Mouse (Mus musculus): ENCODE results near the gene Pllp. TPM values are rescaled to one million over a fixed set of nuclear protein-coding genes. Genes with fewer than 3 reads are reported as not detected.

Gene Pllp
- polyA plus RNA-seq, 1 experiment from 2014 or later, result 164 TPM

GRCm38 (mm10) chr8:94685953-94686352, 10.1 kb downstream of the Pllp start:
- H3K27me3 ChIP-seq (ENCODE audit: control insufficient read depth, insufficient read depth, low read length), result no peaks in the 10 kb centered on the region
- no peak overlapping the region for H3K9ac ChIP-seq (ENCODE audit: low read length)
- 0 out of 2 replicates have a peak, but pooled peaks cover 5% of the 10 kb centered on the region for H3K4me1 ChIP-seq (replicated peaks; ENCODE audit: control insufficient read depth, insufficient read depth)
- no peaks in the 10 kb centered on the region for H3K9me3 ChIP-seq (ENCODE audit: control insufficient read depth, low read length)
- WGBS, result 50% methylated on average over 9 of the region's 9 CpGs
- TF ChIP-seq CTCF (IDR thresholded peaks at IDR 0.05; ENCODE audit: low read depth), result no peak
- no peak for TF ChIP-seq EP300 (optimal IDR thresholded peaks at IDR 0.05)
- no peaks in the 10 kb centered on the region for H3K36me3 ChIP-seq (ENCODE audit: control insufficient read depth, insufficient read depth, low read length)
- ATAC-seq (ENCODE audit: low FRiP score, low TSS enrichment) (peak; percentile 78), DNase-seq (ENCODE audit: low spot score) (peak; percentile 85)
- no peak overlapping the region for H3K4me3 ChIP-seq (ENCODE audit: low read depth, low read length)
- no peak overlapping the region for H3K4me2 ChIP-seq (replicated peaks; ENCODE audit: low read depth)
- peak overlapping the region; percentile 83 for H3K27ac ChIP-seq (replicated peaks)

GRCm38 (mm10) chr8:94684287-94684686, 11.8 kb downstream of the Pllp start:
- Histone ChIP-seq H3K27me3 (ENCODE audit: control insufficient read depth, insufficient read depth, low read length) (no peaks in the 10 kb centered on the region), H3K9ac (ENCODE audit: low read length) (no peak overlapping the region), H3K9me3 (ENCODE audit: control insufficient read depth, low read length) (no peaks in the 10 kb centered on the region), H3K27ac (replicated peaks) (peak overlapping the region; percentile 91), H3K36me3 (ENCODE audit: control insufficient read depth, insufficient read depth, low read length) (no peaks in the 10 kb centered on the region), H3K4me1 (replicated peaks; ENCODE audit: control insufficient read depth, insufficient read depth) (0 out of 2 replicates have a peak, but pooled peaks cover 5% of the 10 kb centered on the region), H3K4me3 (ENCODE audit: low read depth, low read length) (no peak overlapping the region), H3K4me2 (replicated peaks; ENCODE audit: low read depth) (no peak overlapping the region)
- DNase-seq (ENCODE audit: low spot score), result no peak
- TF ChIP-seq CTCF (IDR thresholded peaks at IDR 0.05; ENCODE audit: low read depth), result no peak
- no peak for TF ChIP-seq EP300 (optimal IDR thresholded peaks at IDR 0.05)
- WGBS, result 82% methylated on average over 4 of the region's 4 CpGs
- ATAC-seq (ENCODE audit: low FRiP score, low TSS enrichment), result no peak

- no peak overlapping the region for H3K4me3 ChIP-seq (ENCODE audit: low read depth, low read length)
- ATAC-seq (ENCODE audit: low FRiP score, low TSS enrichment) (peak; percentile 75), DNase-seq (ENCODE audit: low spot score) (peak; percentile 86)
- no peaks in the 10 kb centered on the region for H3K9me3 ChIP-seq (ENCODE audit: control insufficient read depth, low read length)
- peaks cover 8% of the 10 kb centered on the region; the same call in 1 of the 2 replicates for H3K4me1 ChIP-seq (replicated peaks; ENCODE audit: control insufficient read depth, insufficient read depth)
- WGBS, result 60% methylated on average over 16 of the region's 16 CpGs
- H3K27ac ChIP-seq (replicated peaks), result peak overlapping the region; percentile 91
- 0 out of 2 replicates have a peak overlapping the region, but pooled peaks have one; percentile 8 for H3K4me2 ChIP-seq (replicated peaks; ENCODE audit: low read depth)
- H3K36me3 ChIP-seq (ENCODE audit: control insufficient read depth, insufficient read depth, low read length), result no peaks in the 10 kb centered on the region
- peak; percentile 37 for TF ChIP-seq EP300 (optimal IDR thresholded peaks at IDR 0.05)
- TF ChIP-seq CTCF (IDR thresholded peaks at IDR 0.05; ENCODE audit: low read depth), result no peak
- H3K27me3 ChIP-seq (ENCODE audit: control insufficient read depth, insufficient read depth, low read length), result no peaks in the 10 kb centered on the region
- 0 out of 2 replicates have a peak overlapping the region, but pooled peaks have one; percentile 18 for H3K9ac ChIP-seq (ENCODE audit: low read length)
Observed at GRCm38 (mm10) chr8:94682732-94683524, 13.2 kb downstream of the Pllp start.

- Histone ChIP-seq H3K27me3 (ENCODE audit: control insufficient read depth, insufficient read depth, low read length) (no peaks in the 10 kb centered on the region), H3K9me3 (ENCODE audit: control insufficient read depth, low read length) (no peaks in the 10 kb centered on the region), H3K9ac (ENCODE audit: low read length) (no peak overlapping the region), H3K4me3 (ENCODE audit: low read depth, low read length) (no peak overlapping the region), H3K36me3 (ENCODE audit: control insufficient read depth, insufficient read depth, low read length) (0 out of 2 replicates have a peak, but pooled peaks cover 8% of the 10 kb centered on the region), H3K27ac (replicated peaks) (no peak overlapping the region), H3K4me2 (replicated peaks; ENCODE audit: low read depth) (no peak overlapping the region), H3K4me1 (replicated peaks; ENCODE audit: control insufficient read depth, insufficient read depth) (peaks cover 8% of the 10 kb centered on the region; the same call in 1 of the 2 replicates)
- DNase-seq (ENCODE audit: low spot score) (no peak), ATAC-seq (ENCODE audit: low FRiP score, low TSS enrichment) (no peak)
- TF ChIP-seq EP300 (optimal IDR thresholded peaks at IDR 0.05), result no peak
- TF ChIP-seq CTCF (IDR thresholded peaks at IDR 0.05; ENCODE audit: low read depth), result peak; percentile 49
- 90% methylated on average over 3 of the region's 3 CpGs for WGBS
Observed at GRCm38 (mm10) chr8:94680414-94680813, 15.7 kb downstream of the Pllp start.

GRCm38 (mm10) chr8:94678582-94678981, 17.5 kb downstream of the Pllp start:
- Histone ChIP-seq H3K36me3 (ENCODE audit: control insufficient read depth, insufficient read depth, low read length) (peaks cover 11% of the 10 kb centered on the region; the same call in 1 of the 2 replicates), H3K27ac (replicated peaks) (peak overlapping the region; percentile 95), H3K9me3 (ENCODE audit: control insufficient read depth, low read length) (no peaks in the 10 kb centered on the region), H3K4me2 (replicated peaks; ENCODE audit: low read depth) (peak overlapping the region; percentile 32; the same call in 1 of the 2 replicates), H3K27me3 (ENCODE audit: control insufficient read depth, insufficient read depth, low read length) (no peaks in the 10 kb centered on the region), H3K9ac (ENCODE audit: low read length) (peak overlapping the region; percentile 38; the same call in 1 of the 2 replicates), H3K4me1 (replicated peaks; ENCODE audit: control insufficient read depth, insufficient read depth) (peaks cover 6% of the 10 kb centered on the region; the same call in 1 of the 2 replicates), H3K4me3 (ENCODE audit: low read depth, low read length) (no peak overlapping the region)
- TF ChIP-seq EP300 (optimal IDR thresholded peaks at IDR 0.05), result no peak
- TF ChIP-seq CTCF (IDR thresholded peaks at IDR 0.05; ENCODE audit: low read depth), result no peak
- DNase-seq (ENCODE audit: low spot score), result peak; percentile 82
- 12% methylated on average over 9 of the region's 9 CpGs for WGBS
- peak; percentile 82 for ATAC-seq (ENCODE audit: low FRiP score, low TSS enrichment)

- Histone ChIP-seq H3K27me3 (ENCODE audit: control insufficient read depth, insufficient read depth, low read length) (no peaks in the 10 kb centered on the region), H3K4me2 (replicated peaks; ENCODE audit: low read depth) (no peak overlapping the region), H3K27ac (replicated peaks) (0 out of 2 replicates have a peak overlapping the region, but pooled peaks have one; percentile 40), H3K9me3 (ENCODE audit: control insufficient read depth, low read length) (no peaks in the 10 kb centered on the region), H3K4me3 (ENCODE audit: low read depth, low read length) (no peak overlapping the region), H3K9ac (ENCODE audit: low read length) (no peak overlapping the region), H3K4me1 (replicated peaks; ENCODE audit: control insufficient read depth, insufficient read depth) (peaks cover 3% of the 10 kb centered on the region; the same call in 1 of the 2 replicates), H3K36me3 (ENCODE audit: control insufficient read depth, insufficient read depth, low read length) (peaks cover 32% of the 10 kb centered on the region)
- no peak for DNase-seq (ENCODE audit: low spot score)
- ATAC-seq (ENCODE audit: low FRiP score, low TSS enrichment), result no peak
- 85% methylated on average over 6 of the region's 6 CpGs for WGBS
- TF ChIP-seq EP300 (optimal IDR thresholded peaks at IDR 0.05) (no peak), CTCF (IDR thresholded peaks at IDR 0.05; ENCODE audit: low read depth) (no peak)
Observed at GRCm38 (mm10) chr8:94675923-94676322, 20.2 kb downstream of the Pllp start.
